Mouse (Mus musculus): Measurements from ENCODE around the gene Elmsan1.
A peak's percentile ranks its signal among the peaks of the same experiment; 100 is the strongest.

Gene Elmsan1

GRCm38 (mm10) chr12:84149971-84150370 is 68.7 kb downstream of the Elmsan1 start:
- DNase-seq (ENCODE audit: low read depth, low spot score) = no peak

- DNase-seq (ENCODE audit: low read depth, low spot score) = no peak
Observed at GRCm38 (mm10) chr12:84148622-84149012, 70.1 kb downstream of the Elmsan1 start.

GRCm38 (mm10) chr12:84147954-84148621 is 70.6 kb downstream of the Elmsan1 start, which contains the start of gene Pnma1:
Pnma1 (minus strand) TSS chr12:84148489.
- peak; percentile 80 for DNase-seq (ENCODE audit: low read depth, low spot score)

GRCm38 (mm10) chr12:84142281-84143050 is 76.2 kb downstream of the Elmsan1 start:
- DNase-seq (ENCODE audit: low read depth, low spot score) = no peak

- DNase-seq (ENCODE audit: low read depth, low spot score) = no peak
Observed at GRCm38 (mm10) chr12:84141271-84141670, 77.4 kb downstream of the Elmsan1 start.

GRCm38 (mm10) chr12:84140135-84140534 is 78.5 kb downstream of the Elmsan1 start:
- no peak for DNase-seq (ENCODE audit: low read depth, low spot score)

- DNase-seq (ENCODE audit: low read depth, low spot score) = no peak
Observed at GRCm38 (mm10) chr12:84137131-84137530, 81.5 kb downstream of the Elmsan1 start.

GRCm38 (mm10) chr12:84132265-84132664 is 86.4 kb downstream of the Elmsan1 start:
- DNase-seq (ENCODE audit: low read depth, low spot score) = no peak

- DNase-seq (ENCODE audit: low read depth, low spot score) = no peak
Observed at GRCm38 (mm10) chr12:84129931-84130330, 88.8 kb downstream of the Elmsan1 start.

GRCm38 (mm10) chr12:84128576-84128975 is 90.1 kb downstream of the Elmsan1 start:
- peak; percentile 58 for DNase-seq (ENCODE audit: low read depth, low spot score)

GRCm38 (mm10) chr12:84126899-84127298 is 91.8 kb downstream of the Elmsan1 start:
- no peak for DNase-seq (ENCODE audit: low read depth, low spot score)

GRCm38 (mm10) chr12:84125892-84126291 is 92.8 kb downstream of the Elmsan1 start:
- no peak for DNase-seq (ENCODE audit: low read depth, low spot score)

GRCm38 (mm10) chr12:84119584-84119983 is 99.1 kb downstream of the Elmsan1 start:
- no peak for DNase-seq (ENCODE audit: low read depth, low spot score)

- peak; percentile 86 for DNase-seq (ENCODE audit: low read depth, low spot score)
Observed at GRCm38 (mm10) chr12:84114153-84114994, 104.3 kb downstream of the Elmsan1 start, which contains the start of gene Dnal1. Dnal1 (plus strand) TSS chr12:84114366.

GRCm38 (mm10) chr12:84113676-84114075 is 105.0 kb downstream of the Elmsan1 start:
- no peak for DNase-seq (ENCODE audit: low read depth, low spot score)

GRCm38 (mm10) chr12:84110814-84111213 is 107.9 kb downstream of the Elmsan1 start:
- no peak for DNase-seq (ENCODE audit: low read depth, low spot score)

- DNase-seq (ENCODE audit: low read depth, low spot score) = no peak
Observed at GRCm38 (mm10) chr12:84109924-84110323, 108.8 kb downstream of the Elmsan1 start.

- no peak for DNase-seq (ENCODE audit: low read depth, low spot score)
Observed at GRCm38 (mm10) chr12:84107692-84108091, 111.0 kb downstream of the Elmsan1 start.

GRCm38 (mm10) chr12:84107012-84107411 is 111.7 kb downstream of the Elmsan1 start:
- DNase-seq (ENCODE audit: low read depth, low spot score) = no peak

- DNase-seq (ENCODE audit: low read depth, low spot score) = no peak
Observed at GRCm38 (mm10) chr12:84101493-84101845, 117.2 kb downstream of the Elmsan1 start.

GRCm38 (mm10) chr12:84100604-84101492 is 117.8 kb downstream of the Elmsan1 start, which contains the start of gene Acot6:
Acot6 (plus strand) TSS chr12:84100654.
- peak; percentile 43 for DNase-seq (ENCODE audit: low read depth, low spot score)
